Mouse (Mus musculus): ENCODE measurements at regions not wholly inside any gene's neighbourhood (a gene's known extent, or its start where the extent isn't known, plus 50 kb on each side); places are given as distances from the start of the nearest gene placed in this dataset.

- H3K9me3 ChIP-seq (ENCODE audit: low read length), result no peaks in the 10 kb centered on the region
- no peak overlapping the region for H3K9ac ChIP-seq (replicated peaks; ENCODE audit: low read length)
- WGBS, result 62% methylated on average over 8 of the region's 8 CpGs
- no peak overlapping the region for H3K27ac ChIP-seq
- DNase-seq (ENCODE audit: low spot score) (peak; percentile 20), ATAC-seq (no peak)
- H3K4me1 ChIP-seq (ENCODE audit: insufficient read depth, low read length), result no peaks in the 10 kb centered on the region
- no peak for TF ChIP-seq CTCF (IDR thresholded peaks at IDR 0.05; ENCODE audit: low read depth)
- no peaks in the 10 kb centered on the region for H3K36me3 ChIP-seq (ENCODE audit: insufficient read depth, low read length)
- no peaks in the 10 kb centered on the region for H3K27me3 ChIP-seq (ENCODE audit: insufficient read depth, low read length)
- no peak overlapping the region for H3K4me3 ChIP-seq (ENCODE audit: low read length)
- no peak overlapping the region for H3K4me2 ChIP-seq (ENCODE audit: low read depth, low read length)
Observed at GRCm38 (mm10) chr19:26938911-26939310, 53.2 kb downstream of the Gm815 start.

- H3K27me3 ChIP-seq (ENCODE audit: insufficient read depth, low read length), result no peaks in the 10 kb centered on the region
- 76% methylated on average over 2 of the region's 2 CpGs for WGBS
- no peaks in the 10 kb centered on the region for H3K36me3 ChIP-seq (ENCODE audit: insufficient read depth, low read length)
- H3K27ac ChIP-seq, result no peak overlapping the region
- H3K4me3 ChIP-seq (ENCODE audit: low read length), result no peak overlapping the region
- DNase-seq (ENCODE audit: low spot score) (no peak), ATAC-seq (no peak)
- H3K4me2 ChIP-seq (ENCODE audit: low read depth, low read length), result no peak overlapping the region
- no peak overlapping the region for H3K9ac ChIP-seq (replicated peaks; ENCODE audit: low read length)
- H3K4me1 ChIP-seq (ENCODE audit: insufficient read depth, low read length), result 0 out of 2 replicates have a peak, but pooled peaks cover 3% of the 10 kb centered on the region
- no peak for TF ChIP-seq CTCF (IDR thresholded peaks at IDR 0.05; ENCODE audit: low read depth)
- H3K9me3 ChIP-seq (ENCODE audit: low read length), result no peaks in the 10 kb centered on the region
Observed at GRCm38 (mm10) chr19:26944006-26944405, 58.3 kb downstream of the Gm815 start.

GRCm38 (mm10) chr19:26946562-26946961 is 60.9 kb downstream of the Gm815 start:
- no peak overlapping the region for H3K4me2 ChIP-seq (ENCODE audit: low read depth, low read length)
- H3K36me3 ChIP-seq (ENCODE audit: insufficient read depth, low read length), result no peaks in the 10 kb centered on the region
- H3K4me1 ChIP-seq (ENCODE audit: insufficient read depth, low read length), result 0 out of 2 replicates have a peak, but pooled peaks cover 3% of the 10 kb centered on the region
- WGBS, result 83% methylated on average over 3 of the region's 3 CpGs
- no peak overlapping the region for H3K9ac ChIP-seq (replicated peaks; ENCODE audit: low read length)
- no peak overlapping the region for H3K4me3 ChIP-seq (ENCODE audit: low read length)
- no peaks in the 10 kb centered on the region for H3K27me3 ChIP-seq (ENCODE audit: insufficient read depth, low read length)
- H3K27ac ChIP-seq, result no peak overlapping the region
- H3K9me3 ChIP-seq (ENCODE audit: low read length), result no peaks in the 10 kb centered on the region
- TF ChIP-seq CTCF (IDR thresholded peaks at IDR 0.05; ENCODE audit: low read depth), result no peak
- DNase-seq (ENCODE audit: low spot score), result no peak
- no peak for ATAC-seq

GRCm38 (mm10) chr19:26948479-26948878 is 62.8 kb downstream of the Gm815 start:
- no peak overlapping the region for H3K4me3 ChIP-seq (ENCODE audit: low read length)
- TF ChIP-seq CTCF (IDR thresholded peaks at IDR 0.05; ENCODE audit: low read depth), result no peak
- DNase-seq (ENCODE audit: low spot score), result no peak
- no peak overlapping the region for H3K4me2 ChIP-seq (ENCODE audit: low read depth, low read length)
- H3K36me3 ChIP-seq (ENCODE audit: insufficient read depth, low read length), result no peaks in the 10 kb centered on the region
- 89% methylated on average over 2 of the region's 2 CpGs for WGBS
- no peak overlapping the region for H3K9ac ChIP-seq (replicated peaks; ENCODE audit: low read length)
- no peaks in the 10 kb centered on the region for H3K27me3 ChIP-seq (ENCODE audit: insufficient read depth, low read length)
- H3K9me3 ChIP-seq (ENCODE audit: low read length), result no peaks in the 10 kb centered on the region
- no peak overlapping the region for H3K27ac ChIP-seq
- 0 out of 2 replicates have a peak, but pooled peaks cover 3% of the 10 kb centered on the region for H3K4me1 ChIP-seq (ENCODE audit: insufficient read depth, low read length)
- ATAC-seq, result no peak

- Histone ChIP-seq H3K36me3 (ENCODE audit: insufficient read depth, low read length) (no peaks in the 10 kb centered on the region), H3K9ac (replicated peaks; ENCODE audit: low read length) (no peak overlapping the region), H3K9me3 (ENCODE audit: low read length) (no peaks in the 10 kb centered on the region), H3K27me3 (ENCODE audit: insufficient read depth, low read length) (no peaks in the 10 kb centered on the region), H3K4me2 (ENCODE audit: low read depth, low read length) (no peak overlapping the region), H3K27ac (no peak overlapping the region), H3K4me3 (ENCODE audit: low read length) (no peak overlapping the region), H3K4me1 (ENCODE audit: insufficient read depth, low read length) (0 out of 2 replicates have a peak, but pooled peaks cover 3% of the 10 kb centered on the region)
- TF ChIP-seq CTCF (IDR thresholded peaks at IDR 0.05; ENCODE audit: low read depth), result no peak
- WGBS, result 77% methylated on average over 4 of the region's 4 CpGs
- DNase-seq (ENCODE audit: low spot score) (no peak), ATAC-seq (no peak)
Observed at GRCm38 (mm10) chr19:26949153-26949552, 63.5 kb downstream of the Gm815 start.

GRCm38 (mm10) chr19:26953348-26953747 is 67.7 kb downstream of the Gm815 start:
- H3K4me2 ChIP-seq (ENCODE audit: low read depth, low read length), result no peak overlapping the region
- ATAC-seq (peak; percentile 83), DNase-seq (ENCODE audit: low spot score) (peak; percentile 83)
- no peak overlapping the region for H3K27ac ChIP-seq
- no peak overlapping the region for H3K4me3 ChIP-seq (ENCODE audit: low read length)
- no peaks in the 10 kb centered on the region for H3K36me3 ChIP-seq (ENCODE audit: insufficient read depth, low read length)
- H3K9ac ChIP-seq (replicated peaks; ENCODE audit: low read length), result no peak overlapping the region
- H3K27me3 ChIP-seq (ENCODE audit: insufficient read depth, low read length), result no peaks in the 10 kb centered on the region
- H3K4me1 ChIP-seq (ENCODE audit: insufficient read depth, low read length), result no peaks in the 10 kb centered on the region
- no peaks in the 10 kb centered on the region for H3K9me3 ChIP-seq (ENCODE audit: low read length)
- WGBS, result 58% methylated on average over 8 of the region's 8 CpGs
- TF ChIP-seq CTCF (IDR thresholded peaks at IDR 0.05; ENCODE audit: low read depth), result peak; percentile 66

- no peak overlapping the region for H3K9ac ChIP-seq (replicated peaks; ENCODE audit: low read length)
- H3K4me3 ChIP-seq (ENCODE audit: low read length), result no peak overlapping the region
- ATAC-seq, result no peak
- H3K27ac ChIP-seq, result no peak overlapping the region
- H3K36me3 ChIP-seq (ENCODE audit: insufficient read depth, low read length), result no peaks in the 10 kb centered on the region
- no peak for DNase-seq (ENCODE audit: low spot score)
- H3K4me1 ChIP-seq (ENCODE audit: insufficient read depth, low read length), result no peaks in the 10 kb centered on the region
- TF ChIP-seq CTCF (IDR thresholded peaks at IDR 0.05; ENCODE audit: low read depth), result no peak
- 87% methylated on average over 6 of the region's 6 CpGs for WGBS
- H3K4me2 ChIP-seq (ENCODE audit: low read depth, low read length), result no peak overlapping the region
- H3K9me3 ChIP-seq (ENCODE audit: low read length), result no peaks in the 10 kb centered on the region
- H3K27me3 ChIP-seq (ENCODE audit: insufficient read depth, low read length), result no peaks in the 10 kb centered on the region
Observed at GRCm38 (mm10) chr19:26966055-26966760, 80.5 kb downstream of the Gm815 start.
